Mouse (Mus musculus) embryonic facial prominence, embryonic 10.5 days (tissue): ENCODE measurements around the gene Oxtr. TPM values are rescaled to one million over a fixed set of nuclear protein-coding genes. Genes with fewer than 3 reads are reported as not detected.
A peak's percentile ranks its signal among the peaks of the same experiment; 100 is the strongest.

Experiments
- DNase-seq: peaks from one replicate; pipeline ENCODE4 v3.0.0-alpha.2; 2017; ENCODE audit warnings: low spot score
- H3K27ac ChIP-seq: fragments of 300-500 bp; sonication (generic); replicated peaks from 2 replicates; pipeline ENCODE4 v1.5.1; 2016; ENCODE audit warnings: mild to moderate bottlenecking
- H3K27me3 ChIP-seq: fragments of 300-500 bp; sonication (generic); replicated peaks from 2 replicates; pipeline ENCODE4 v1.6.1; 2016; ENCODE audit warnings: low read depth, mild to moderate bottlenecking; ENCODE audit not compliant: poor library complexity, severe bottlenecking
- H3K36me3 ChIP-seq: fragments of 300-500 bp; sonication (generic); replicated peaks from 2 replicates; pipeline ENCODE4 v1.6.1; 2016; ENCODE audit warnings: mild to moderate bottlenecking, moderate library complexity
- H3K4me1 ChIP-seq: fragments of 300-500 bp; sonication (generic); 2 replicates; pipeline ENCODE4 v1.6.1; 2016
- H3K4me3 ChIP-seq: fragments of 300-500 bp; sonication (generic); 2 replicates; pipeline ENCODE4 v1.5.1; 2016; ENCODE audit warnings: mild to moderate bottlenecking, moderate library complexity
- H3K9me3 ChIP-seq: fragments of 300-500 bp; sonication (generic); 2 replicates; pipeline ENCODE4 v1.6.1; 2016; ENCODE audit warnings: mild to moderate bottlenecking
- WGBS: fragments of 180-500 bp; shearing (Covaris S2); methylation state at CpG from one replicate; pipeline ENCODE4 v1.1.7; 2016; 5-methylcytosine and 5-hydroxymethylcytosine counted together
- polyA plus RNA-seq: library from polyadenylated mRNA; unstranded; fragments of >200 nt; fragmentation: Nextera tagmentation; extraction: Ambion mirVana; gene quantifications from 2 replicates; pipeline ENCODE4 v1.2.1, GENCODE M21; 2016

Gene Oxtr
- polyA plus RNA-seq, 1 experiment from 2014 or later, result 0.06 TPM

DNA sequence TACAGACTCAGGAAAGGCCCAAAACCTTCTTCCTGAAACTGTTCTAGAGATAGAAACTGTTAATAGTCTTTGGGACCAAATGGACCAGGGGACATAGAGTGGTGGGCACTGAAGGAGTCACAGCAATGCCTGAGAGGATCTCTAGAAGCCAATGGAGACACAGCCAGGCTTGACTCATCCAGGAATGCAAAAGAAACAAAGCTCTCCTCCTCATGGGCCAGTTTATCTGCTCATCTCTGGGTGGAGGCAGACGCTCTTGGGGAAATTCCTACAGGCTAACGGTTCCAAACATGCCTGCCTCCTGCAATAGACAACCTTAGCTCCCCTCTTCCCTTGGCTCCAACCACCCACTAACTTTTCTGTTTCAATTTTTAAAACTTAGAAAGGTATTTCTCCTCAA, 7.7 kb upstream of the Oxtr start:
- H3K36me3 ChIP-seq, result no peaks in the 10 kb centered on the region
- H3K9me3 ChIP-seq, result no peaks in the 10 kb centered on the region
- peaks cover 20% of the 10 kb centered on the region for H3K4me1 ChIP-seq
- peaks cover 5% of the 10 kb centered on the region for H3K27me3 ChIP-seq
- DNase-seq, result no peak
- no peak overlapping the region for H3K4me3 ChIP-seq
- 79% methylated on average over 2 of the region's 2 CpGs for WGBS
- no peak overlapping the region for H3K27ac ChIP-seq

DNA sequence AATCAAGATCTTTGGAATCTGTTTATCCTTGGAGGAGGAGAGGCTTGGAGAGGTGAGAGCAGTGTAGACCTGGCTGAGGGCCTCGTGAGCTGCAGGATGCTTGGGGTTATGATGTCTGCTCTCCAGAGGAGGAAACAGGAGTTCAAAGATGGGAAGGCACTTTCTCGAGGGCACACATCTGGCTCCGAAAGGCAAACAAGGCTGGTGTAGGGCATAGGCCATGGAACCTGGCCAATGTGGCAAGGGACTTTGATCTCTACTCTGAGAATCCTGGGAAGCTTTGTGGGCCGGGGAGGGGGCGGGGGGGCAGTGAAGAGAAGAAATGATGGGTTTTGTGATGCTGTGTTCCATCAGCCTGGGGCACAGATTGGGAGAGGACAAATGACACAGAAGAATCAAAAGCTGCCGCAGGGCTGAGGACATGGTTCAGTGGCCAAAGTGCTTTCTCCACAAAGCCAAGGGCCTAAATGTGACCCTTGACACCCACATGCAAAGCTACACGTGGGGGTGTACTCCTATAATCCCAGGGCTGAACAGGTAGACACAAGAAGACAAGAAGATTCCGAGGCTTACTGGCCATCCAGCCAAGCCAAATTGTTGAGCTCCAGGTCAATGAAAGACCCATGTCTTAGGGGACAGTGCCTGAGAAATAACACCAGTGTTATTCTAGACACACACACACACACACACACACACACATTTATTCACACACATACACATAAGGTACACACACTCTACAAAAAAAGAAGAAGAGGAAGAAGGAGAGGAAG, 6.7 kb upstream of the Oxtr start:
- Histone ChIP-seq H3K9me3 (no peaks in the 10 kb centered on the region), H3K27me3 (peaks cover 15% of the 10 kb centered on the region), H3K36me3 (no peaks in the 10 kb centered on the region), H3K4me1 (peaks cover 20% of the 10 kb centered on the region), H3K27ac (no peak overlapping the region), H3K4me3 (no peak overlapping the region)
- WGBS, result 70% methylated on average over 8 of the region's 8 CpGs
- DNase-seq, result no peak

- WGBS, result 57% methylated on average over 4 of the region's 4 CpGs
- Histone ChIP-seq H3K27ac (no peak overlapping the region), H3K27me3 (peaks cover 25% of the 10 kb centered on the region), H3K4me1 (peaks cover 27% of the 10 kb centered on the region), H3K9me3 (no peaks in the 10 kb centered on the region), H3K36me3 (no peaks in the 10 kb centered on the region), H3K4me3 (no peak overlapping the region)
- DNase-seq, result no peak
Observed at GRCm38 (mm10) chr6:112495219-112495618, 5.5 kb upstream of the Oxtr start.

GRCm38 (mm10) chr6:112494620-112495081, 4.9 kb upstream of the Oxtr start:
- H3K27me3 ChIP-seq, result peaks cover 31% of the 10 kb centered on the region
- H3K9me3 ChIP-seq, result no peaks in the 10 kb centered on the region
- WGBS, result 63% methylated on average over 10 of the region's 10 CpGs
- H3K36me3 ChIP-seq, result no peaks in the 10 kb centered on the region
- DNase-seq, result peak; percentile 33
- peaks cover 32% of the 10 kb centered on the region for H3K4me1 ChIP-seq
- no peak overlapping the region for H3K4me3 ChIP-seq
- no peak overlapping the region; the same call in 1 of the 2 replicates for H3K27ac ChIP-seq

GRCm38 (mm10) chr6:112493371-112493770, 3.6 kb upstream of the Oxtr start:
- no peak for DNase-seq
- Histone ChIP-seq H3K4me3 (no peak overlapping the region), H3K27ac (no peak overlapping the region), H3K4me1 (peaks cover 42% of the 10 kb centered on the region), H3K9me3 (no peaks in the 10 kb centered on the region), H3K36me3 (no peaks in the 10 kb centered on the region), H3K27me3 (peaks cover 44% of the 10 kb centered on the region)
- WGBS, result 90% methylated on average over 9 of the region's 9 CpGs

- peaks cover 42% of the 10 kb centered on the region for H3K4me1 ChIP-seq
- peaks cover 51% of the 10 kb centered on the region for H3K27me3 ChIP-seq
- 83% methylated on average over 6 of the region's 6 CpGs for WGBS
- H3K36me3 ChIP-seq, result no peaks in the 10 kb centered on the region
- H3K9me3 ChIP-seq, result no peaks in the 10 kb centered on the region
- no peak for DNase-seq
- no peak overlapping the region for H3K27ac ChIP-seq
- no peak overlapping the region for H3K4me3 ChIP-seq
Observed at GRCm38 (mm10) chr6:112492656-112493055, 2.9 kb upstream of the Oxtr start.

DNA sequence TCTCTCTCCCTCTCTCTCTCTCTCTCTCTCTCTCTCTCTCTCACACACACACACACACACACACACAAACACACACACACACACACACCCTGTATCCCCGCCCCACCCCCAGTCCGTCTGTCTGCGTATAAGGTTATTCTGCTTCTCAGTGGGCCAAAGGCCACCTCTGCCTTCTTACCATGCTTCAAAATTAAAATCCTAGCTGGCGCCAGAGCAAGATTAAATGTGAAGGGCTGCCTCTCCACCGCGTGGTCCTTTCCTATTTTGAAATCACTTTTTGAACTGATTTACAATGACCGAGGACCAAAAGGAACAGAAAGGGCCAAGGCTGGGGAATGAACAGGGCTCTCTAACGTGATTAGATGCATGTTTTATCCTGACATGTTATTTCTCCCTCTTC, 1.8 kb upstream of the Oxtr start:
- Histone ChIP-seq H3K4me1 (peaks cover 42% of the 10 kb centered on the region), H3K9me3 (no peaks in the 10 kb centered on the region), H3K36me3 (no peaks in the 10 kb centered on the region), H3K27ac (no peak overlapping the region), H3K27me3 (peaks cover 62% of the 10 kb centered on the region), H3K4me3 (no peak overlapping the region)
- no peak for DNase-seq
- WGBS, result 74% methylated on average over 8 of the region's 8 CpGs

DNA sequence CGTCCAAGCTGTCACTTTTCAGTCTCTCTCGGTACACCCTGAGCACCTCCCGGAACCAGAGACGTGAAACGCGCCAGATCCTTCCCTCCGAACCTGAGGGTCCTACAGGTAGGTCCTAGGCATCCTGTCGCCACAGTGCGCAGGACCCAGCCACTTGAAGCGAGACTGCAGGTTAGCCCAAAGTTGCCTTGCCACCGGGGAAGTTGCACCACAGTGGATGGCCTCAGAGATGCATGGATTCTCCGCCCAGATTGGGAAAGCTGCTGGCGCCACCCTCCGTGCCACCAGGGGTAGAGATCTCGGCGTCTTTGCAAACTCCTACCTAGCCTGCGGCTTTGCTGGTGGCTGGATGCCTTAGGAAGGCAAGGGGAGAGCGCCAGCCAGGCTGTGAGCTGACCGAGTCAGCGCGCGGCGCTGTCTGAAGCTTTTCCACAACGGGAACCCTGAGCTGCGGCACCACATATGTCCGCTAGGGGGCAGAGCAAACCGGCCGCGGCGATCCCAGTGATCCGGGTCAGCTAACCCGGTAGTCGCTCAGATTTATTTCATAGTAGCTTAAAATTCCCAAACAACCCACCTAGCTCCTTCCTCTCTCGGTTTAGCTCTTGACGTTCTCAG, 991 bp upstream of the Oxtr start:
- Histone ChIP-seq H3K9me3 (no peaks in the 10 kb centered on the region), H3K27ac (no peak overlapping the region), H3K27me3 (peaks cover 70% of the 10 kb centered on the region), H3K36me3 (no peaks in the 10 kb centered on the region), H3K4me3 (peak overlapping the region; percentile 53), H3K4me1 (peaks cover 35% of the 10 kb centered on the region)
- DNase-seq, result peak; percentile 90
- 1% methylated on average over 35 of the region's 35 CpGs for WGBS

DNA sequence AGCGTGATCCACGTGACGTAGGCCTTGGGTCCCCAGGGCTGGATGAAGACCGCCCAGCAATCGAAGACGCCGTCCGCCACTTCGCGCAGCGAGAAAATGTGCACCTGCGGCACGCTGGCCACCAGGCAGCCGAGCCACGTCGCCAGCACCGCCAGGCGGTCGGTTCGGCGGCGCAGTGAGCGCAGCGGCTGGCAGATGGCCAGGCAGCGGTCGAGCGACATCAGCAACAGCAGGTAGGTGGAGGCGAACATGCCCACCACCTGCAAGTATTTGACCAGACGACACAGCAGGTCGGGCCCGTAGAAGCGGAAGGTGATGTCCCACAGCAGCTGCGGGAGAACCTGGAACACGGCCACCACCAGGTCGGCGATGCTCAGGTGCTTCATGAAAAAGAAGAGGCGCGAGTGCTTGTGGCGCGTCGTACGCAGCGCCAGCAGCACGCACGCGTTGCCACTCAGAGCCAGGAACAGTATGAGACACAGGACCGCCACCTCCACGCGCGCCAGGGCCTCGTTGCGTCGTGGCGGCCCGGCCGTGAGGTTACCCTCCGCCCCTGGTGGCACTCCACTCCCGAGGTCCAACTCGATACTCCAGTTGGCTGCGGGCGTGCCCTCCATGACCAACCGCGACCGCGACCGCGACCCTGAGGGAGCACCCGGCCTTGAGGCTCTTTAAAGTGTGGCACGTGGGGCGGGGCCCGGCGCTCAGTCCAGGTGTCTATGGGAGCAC, 398 bp downstream of the Oxtr start:
- Histone ChIP-seq H3K36me3 (no peaks in the 10 kb centered on the region), H3K9me3 (no peaks in the 10 kb centered on the region), H3K27me3 (peaks cover 82% of the 10 kb centered on the region), H3K27ac (no peak overlapping the region), H3K4me1 (peaks cover 22% of the 10 kb centered on the region), H3K4me3 (peak overlapping the region; percentile 53)
- peak; percentile 45 for DNase-seq
- 6% methylated on average over 72 of the region's 72 CpGs for WGBS

GRCm38 (mm10) chr6:112488821-112489180, 942 bp downstream of the Oxtr start:
- WGBS, result 34% methylated on average over 24 of the region's 24 CpGs
- no peaks in the 10 kb centered on the region for H3K36me3 ChIP-seq
- H3K4me1 ChIP-seq, result peaks cover 26% of the 10 kb centered on the region
- H3K4me3 ChIP-seq, result peak overlapping the region; percentile 53
- peaks cover 82% of the 10 kb centered on the region for H3K27me3 ChIP-seq
- H3K27ac ChIP-seq, result no peak overlapping the region
- no peak for DNase-seq
- no peaks in the 10 kb centered on the region for H3K9me3 ChIP-seq

GRCm38 (mm10) chr6:112487993-112488392, 1.8 kb downstream of the Oxtr start:
- H3K27me3 ChIP-seq, result peaks cover 86% of the 10 kb centered on the region
- H3K9me3 ChIP-seq, result no peaks in the 10 kb centered on the region
- peaks cover 26% of the 10 kb centered on the region for H3K4me1 ChIP-seq
- DNase-seq, result no peak
- H3K4me3 ChIP-seq, result no peak overlapping the region
- H3K27ac ChIP-seq, result no peak overlapping the region
- no peaks in the 10 kb centered on the region for H3K36me3 ChIP-seq
- 81% methylated on average over 5 of the region's 5 CpGs for WGBS

DNA sequence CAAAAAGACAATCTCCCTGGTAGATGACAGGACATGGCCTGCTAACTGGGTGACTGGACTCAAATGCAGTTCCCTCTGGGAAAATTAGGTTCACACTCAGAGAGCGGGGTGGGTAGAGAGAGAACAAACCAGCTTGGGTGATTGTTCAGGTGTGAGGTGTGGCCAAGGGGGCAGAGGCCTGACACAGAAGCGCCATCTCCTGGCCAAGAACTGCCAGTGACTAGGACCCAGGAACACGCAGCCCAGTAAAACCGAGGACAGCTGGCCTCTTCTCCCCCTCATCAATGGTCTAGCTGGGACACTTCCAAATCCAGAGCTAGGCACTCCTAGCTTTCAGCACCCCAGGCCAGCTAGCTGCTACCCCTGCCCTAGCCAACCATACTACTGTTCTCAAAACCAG, 5.4 kb downstream of the Oxtr start:
- no peak overlapping the region for H3K4me3 ChIP-seq
- H3K4me1 ChIP-seq, result peaks cover 10% of the 10 kb centered on the region
- H3K36me3 ChIP-seq, result no peaks in the 10 kb centered on the region
- peaks cover 59% of the 10 kb centered on the region for H3K27me3 ChIP-seq
- no peaks in the 10 kb centered on the region for H3K9me3 ChIP-seq
- 8% methylated on average over 4 of the region's 4 CpGs for WGBS
- peak; percentile 54 for DNase-seq
- H3K27ac ChIP-seq, result no peak overlapping the region
